8 mouse cellular contexts compared by ENCODE assay signal in genomic region chr11:118289999-118290889, GRCm38 (mm10). TPM values are rescaled to one million over a fixed set of nuclear protein-coding genes. Genes with fewer than 3 reads are reported as not detected.
DNase-seq lines count a peak whose midpoint lies in the region; ATAC-seq lines count a peak whose summit lies in the region.

Usp36 (minus strand) TSS chr11:118290244.

- ATAC-seq in CD4-positive, CD25-positive, alpha-beta regulatory T cell, adult 4 months, result peak; percentile 93
- ATAC-seq in heart, embryonic 14.5 days (ENCODE audit: insufficient number of reproducible peaks, insufficient read depth, low FRiP score, low read depth), result peak; percentile 97
- ATAC-seq in liver, embryonic 13.5 days (ENCODE audit: low read depth), result peak; percentile 97
- ATAC-seq in stomach, embryonic 16.5 days (ENCODE audit: insufficient read depth, low FRiP score), result peak; percentile 99

- H3K36me3 ChIP-seq in heart, embryonic 14.5 days (ENCODE audit: control insufficient read depth, insufficient read depth, low read length), result peaks cover 24% of the 10 kb centered on the region
- peaks cover 27% of the 10 kb centered on the region for H3K36me3 ChIP-seq in liver, embryonic 13.5 days
- peaks cover 7% of the 10 kb centered on the region for H3K36me3 ChIP-seq in stomach, embryonic 16.5 days (ENCODE audit: control insufficient read depth, insufficient read depth, low read length)

- peak within 1 kb of the TSS; percentile 67 to 76 for H3K4me3 ChIP-seq in heart, embryonic 14.5 days (ENCODE audit: control insufficient read depth in 1 of 2, insufficient read depth in 1 of 2, low read depth in 1 of 2, low read length in 2 of 2)
- H3K4me3 ChIP-seq in liver, embryonic 13.5 days (replicated peaks), result peak within 1 kb of the TSS; percentile 79
- H3K4me3 ChIP-seq in stomach, embryonic 16.5 days (replicated peaks; ENCODE audit: low read length), result peak within 1 kb of the TSS; percentile 77

- 1% methylated on average over 68 of the region's 68 CpGs for WGBS in heart, embryonic 14.5 days
- 2% methylated on average over 68 of the region's 68 CpGs for WGBS in liver, embryonic 13.5 days (ENCODE audit: insufficient replicate concordance)
- WGBS in stomach, embryonic 16.5 days, result under 1% methylated on average over 68 of the region's 68 CpGs

- H3K4me2 ChIP-seq in heart, embryonic 14.5 days (ENCODE audit: low read length), result peak within 1 kb of the TSS; percentile 94
- peak within 1 kb of the TSS; percentile 95 for H3K4me2 ChIP-seq in liver, embryonic 13.5 days
- peak within 1 kb of the TSS; percentile 91 for H3K4me2 ChIP-seq in stomach, embryonic 16.5 days (ENCODE audit: low read depth, low read length)

- peak within 1 kb of the TSS; percentile 88 for H3K9ac ChIP-seq in heart, embryonic 14.5 days (ENCODE audit: low read length)
- H3K9ac ChIP-seq in liver, embryonic 13.5 days, result peak within 1 kb of the TSS; percentile 85
- H3K9ac ChIP-seq in stomach, embryonic 16.5 days (ENCODE audit: low read length), result peak within 1 kb of the TSS; percentile 86

- peaks cover 9 to 18% of the 10 kb centered on the region in 2 experiments for H3K4me1 ChIP-seq in heart, embryonic 14.5 days (ENCODE audit: control insufficient read depth in 2 of 2, insufficient read depth in 2 of 2, low read length in 2 of 2)
- H3K4me1 ChIP-seq in liver, embryonic 13.5 days (replicated peaks), result peaks cover 32% of the 10 kb centered on the region
- peaks cover 15% of the 10 kb centered on the region for H3K4me1 ChIP-seq in stomach, embryonic 16.5 days (ENCODE audit: control insufficient read depth, insufficient read depth, low read length)

- peak; percentile 94 for DNase-seq in c-Kit-negative CD71-positive TER-119-positive erythroid progenitor cells, embryonic 14.5 days (ENCODE audit: low read depth, low spot score)
- DNase-seq in fibroblast of lung, adult 2 months (ENCODE audit: low read depth), result peak; percentile 100
- peak; percentile 100 for DNase-seq in kidney, postnatal 14 days
- DNase-seq in liver, embryonic 13.5 days, result peak; percentile 98
- DNase-seq in neural tube, embryonic 10.5 days (ENCODE audit: extremely low spot score, low spot score), result peak; percentile 99

- no peaks in the 10 kb centered on the region for H3K27me3 ChIP-seq in heart, embryonic 14.5 days (ENCODE audit: control insufficient read depth, insufficient read depth, low read length)
- H3K27me3 ChIP-seq in liver, embryonic 13.5 days, result peaks cover 8% of the 10 kb centered on the region; the same call in 1 of the 2 replicates
- no peaks in the 10 kb centered on the region for H3K27me3 ChIP-seq in stomach, embryonic 16.5 days (ENCODE audit: control insufficient read depth, insufficient read depth, low read length)

- H3K27ac ChIP-seq in heart, embryonic 14.5 days (replicated peaks in 1 of 2; ENCODE audit: control insufficient read depth in 1 of 2, insufficient read depth in 1 of 2, low read depth in 2 of 2, low read length in 2 of 2), result peak within 1 kb of the TSS; percentile 86 to 88
- H3K27ac ChIP-seq in liver, embryonic 13.5 days, result peak within 1 kb of the TSS; percentile 60
- H3K27ac ChIP-seq in stomach, embryonic 16.5 days (ENCODE audit: low read length), result peak within 1 kb of the TSS; percentile 90

- no peaks in the 10 kb centered on the region for H3K9me3 ChIP-seq in heart, embryonic 14.5 days (ENCODE audit: control insufficient read depth, low read length)
- H3K9me3 ChIP-seq in liver, embryonic 13.5 days (replicated peaks), result no peaks in the 10 kb centered on the region
- H3K9me3 ChIP-seq in stomach, embryonic 16.5 days (replicated peaks; ENCODE audit: control insufficient read depth, low read length), result no peaks in the 10 kb centered on the region

RNA-seq across cellular contexts. Expression of gene Usp36, which starts in this region (rescaled TPM):
- 10 to 100 TPM; 21.1 to 33.0 TPM for polyA plus RNA-seq in CD4-positive, CD25-positive, alpha-beta regulatory T cell, adult 4 months (2017; shearing (Covaris generic))
- polyA plus RNA-seq in heart, embryonic 14.5 days (2014; fragmentation: Nextera tagmentation; extraction: Ambion mirVana), result 9.1 and 11.5 TPM in 2 replicates
- 6.9 and 7.9 TPM in 2 replicates for polyA plus RNA-seq in liver, embryonic 13.5 days (2015; fragmentation: Nextera tagmentation; extraction: Ambion mirVana)
- 18.0 and 18.2 TPM in 2 replicates for polyA plus RNA-seq in stomach, embryonic 16.5 days (2015; fragmentation: Nextera tagmentation; extraction: Ambion mirVana)

Comparison
In these comparisons a context has a peak if more than half of its experiments do, and no peak if none do; other contexts are left out.
1. Peak in every context shown above with its lines: DNase-seq, ATAC-seq, H3K4me3 ChIP-seq and H3K27ac ChIP-seq.